In the genomic region with DNA sequence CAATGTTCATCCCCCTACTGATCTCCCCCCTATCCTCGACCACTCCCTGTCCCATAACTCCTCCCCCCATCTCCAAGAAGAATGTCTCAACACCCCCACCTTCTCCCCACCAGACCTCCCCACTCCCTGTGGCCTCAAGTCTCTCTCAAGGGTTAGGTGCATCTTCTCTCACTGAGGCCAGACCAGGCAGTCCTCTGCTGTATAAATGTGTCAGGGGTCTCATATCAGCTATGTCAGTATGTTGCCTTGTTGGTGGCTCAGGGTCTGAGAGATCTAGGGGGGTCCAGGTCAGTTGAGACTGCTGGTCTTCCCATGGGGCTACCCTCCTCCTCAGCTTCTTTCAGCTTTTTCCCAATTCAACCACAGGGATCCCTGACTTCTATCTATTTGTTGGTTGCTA, we compare ENCODE assay signal across 31 mouse cellular contexts.
"Had no signal": no experiment of that assay in that cellular context is flagged by ENCODE, and none has a peak within 500 bp of the region (broad histone marks: within the 10 kb centered on the region; RNA-seq: fewer than 3 reads in every experiment).

No protein-coding gene starts in this region.

- DNase-seq: left cerebral cortex, postnatal 4 days; liver; liver, embryonic 13.5 days; liver, postnatal 0 days; lung, adult 18-20 months; lung, adult 2 months; lung, embryonic 14.5 days; lung, postnatal 10 days; lung, postnatal 14 days; lung, postnatal 36 days; midbrain, embryonic 14.5 days had no signal

- H3K4me1 ChIP-seq: limb, embryonic 10.5 days; limb, embryonic 12.5 days; limb, embryonic 13.5 days; limb, embryonic 15.5 days; liver, embryonic 12.5 days; liver, embryonic 13.5 days; liver, embryonic 15.5 days; midbrain, embryonic 10.5 days; midbrain, embryonic 12.5 days; midbrain, embryonic 13.5 days; midbrain, embryonic 15.5 days; neural tube, embryonic 12.5 days had no signal

- H3K27me3 ChIP-seq: limb, embryonic 12.5 days; limb, embryonic 13.5 days; limb, embryonic 15.5 days; liver, embryonic 12.5 days; liver, embryonic 13.5 days; liver, embryonic 15.5 days; megakaryocyte, embryonic 14.5 days; midbrain, embryonic 12.5 days; midbrain, embryonic 13.5 days; midbrain, embryonic 15.5 days; neural tube, embryonic 12.5 days had no signal

- H3K36me3 ChIP-seq: liver, embryonic 12.5 days; liver, embryonic 13.5 days; liver, embryonic 15.5 days; midbrain, embryonic 12.5 days; midbrain, embryonic 13.5 days; midbrain, embryonic 15.5 days; neural tube, embryonic 12.5 days had no signal

- H3K4me2 ChIP-seq: limb, embryonic 12.5 days; limb, embryonic 13.5 days; limb, embryonic 15.5 days; liver, embryonic 11.5 days; liver, embryonic 12.5 days; liver, embryonic 13.5 days; liver, embryonic 15.5 days; lung, embryonic 14.5 days; midbrain, embryonic 11.5 days; midbrain, embryonic 12.5 days; midbrain, embryonic 13.5 days; midbrain, embryonic 15.5 days; neural tube, embryonic 12.5 days had no signal

- H3K9me3 ChIP-seq: limb, embryonic 10.5 days; limb, embryonic 12.5 days; limb, embryonic 13.5 days; limb, embryonic 15.5 days; liver, embryonic 12.5 days; liver, embryonic 13.5 days; liver, embryonic 15.5 days; megakaryocyte, embryonic 14.5 days; midbrain, embryonic 10.5 days; midbrain, embryonic 12.5 days; midbrain, embryonic 13.5 days; midbrain, embryonic 15.5 days; neural tube, embryonic 12.5 days had no signal

- ATAC-seq: liver, embryonic 12.5 days; liver, postnatal 0 days; lung, postnatal 0 days; midbrain, embryonic 13.5 days; midbrain, embryonic 15.5 days; midbrain, embryonic 16.5 days had no signal

- H3K4me3 ChIP-seq: left cerebral cortex, adult 2 months; limb, embryonic 10.5 days; limb, embryonic 12.5 days; limb, embryonic 13.5 days; limb, embryonic 15.5 days; liver, embryonic 12.5 days; liver, embryonic 13.5 days; liver, embryonic 15.5 days; megakaryocyte, embryonic 14.5 days; midbrain, embryonic 10.5 days; midbrain, embryonic 12.5 days; midbrain, embryonic 13.5 days; midbrain, embryonic 15.5 days; myocyte; neural tube, embryonic 12.5 days had no signal

- H3K27ac ChIP-seq: left cerebral cortex, adult 2 months; limb, embryonic 10.5 days; limb, embryonic 12.5 days; limb, embryonic 13.5 days; limb, embryonic 15.5 days; liver, embryonic 12.5 days; liver, embryonic 13.5 days; liver, embryonic 14.5 days; liver, embryonic 15.5 days; macrophage; midbrain, embryonic 10.5 days; midbrain, embryonic 12.5 days; midbrain, embryonic 13.5 days; midbrain, embryonic 15.5 days; neural tube, embryonic 12.5 days had no signal

- H3K9ac ChIP-seq: limb, embryonic 12.5 days; limb, embryonic 13.5 days; limb, embryonic 15.5 days; liver, embryonic 12.5 days; liver, embryonic 13.5 days; liver, embryonic 14.5 days; liver, embryonic 15.5 days; liver, postnatal 0 days; lung, embryonic 14.5 days; midbrain, embryonic 12.5 days; midbrain, embryonic 13.5 days; midbrain, embryonic 15.5 days; neural tube, embryonic 12.5 days had no signal
